Mouse (Mus musculus): ENCODE measurements around the gene Apol11a.
"Not testable (repeated sequence)": the region's sequence is repeated elsewhere in the genome, so short reads cannot be mapped to it uniquely, and the experiment has no call there.

Gene Apol11a

DNA sequence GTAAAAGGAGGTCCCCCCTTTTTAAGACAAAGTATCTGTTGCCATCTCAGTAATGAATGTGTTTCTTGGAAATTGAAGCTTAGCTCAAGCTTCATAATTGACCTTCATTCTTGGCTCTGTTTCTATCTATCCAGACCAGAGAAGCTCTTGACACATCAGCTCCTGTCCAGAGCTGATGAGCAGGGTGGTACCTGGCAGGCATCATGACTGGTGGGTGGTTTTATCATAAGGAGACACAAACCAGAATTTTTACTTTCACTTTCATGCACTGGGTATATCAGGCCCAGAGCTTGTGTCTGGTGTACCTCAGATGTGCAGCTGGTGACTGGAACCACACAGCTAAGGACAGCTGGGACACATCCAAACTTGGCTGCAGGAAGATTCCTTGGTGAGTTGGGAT lies at the start of gene Apol11a:
TSS of gene Apol11a (plus strand) at position 306 of the 400 bp plus-strand sequence.
- not testable (repeated sequence) for DNase-seq (ENCODE audit: low spot score)

DNA sequence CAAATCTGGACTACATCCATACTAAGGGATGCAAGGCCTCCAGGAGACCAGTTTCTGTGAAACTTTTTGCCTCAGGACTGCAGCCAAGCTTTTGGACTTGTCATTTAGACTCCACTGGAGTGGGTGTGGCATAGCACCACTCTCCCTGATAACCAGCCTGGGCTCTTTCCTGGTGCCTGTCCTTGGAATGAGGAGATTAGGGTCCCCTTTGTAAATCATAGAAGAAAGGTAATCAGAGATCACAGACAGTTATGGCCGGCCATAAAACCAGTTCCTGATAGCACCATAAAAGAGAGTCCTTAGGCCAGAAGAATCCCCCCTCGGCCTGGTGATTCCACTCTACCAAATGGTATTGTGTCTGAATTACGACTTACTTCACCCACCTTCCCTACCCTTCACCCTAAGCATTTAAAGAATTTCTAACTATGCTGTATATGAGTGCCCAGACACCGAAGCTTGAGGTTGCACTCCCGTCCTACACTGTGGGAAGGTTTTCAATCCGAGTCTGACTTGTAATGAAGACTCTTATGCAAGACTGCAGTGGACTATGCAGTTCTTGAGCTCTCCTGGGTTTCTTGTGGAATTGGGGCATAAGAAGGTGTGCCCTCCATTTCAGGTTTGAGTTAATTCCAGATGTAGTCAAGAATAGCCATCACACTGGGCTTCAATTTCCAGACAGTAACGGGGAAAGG lies 33.2 kb upstream of the Apol11a start:
- not testable (repeated sequence) for DNase-seq (ENCODE audit: low spot score)

DNA sequence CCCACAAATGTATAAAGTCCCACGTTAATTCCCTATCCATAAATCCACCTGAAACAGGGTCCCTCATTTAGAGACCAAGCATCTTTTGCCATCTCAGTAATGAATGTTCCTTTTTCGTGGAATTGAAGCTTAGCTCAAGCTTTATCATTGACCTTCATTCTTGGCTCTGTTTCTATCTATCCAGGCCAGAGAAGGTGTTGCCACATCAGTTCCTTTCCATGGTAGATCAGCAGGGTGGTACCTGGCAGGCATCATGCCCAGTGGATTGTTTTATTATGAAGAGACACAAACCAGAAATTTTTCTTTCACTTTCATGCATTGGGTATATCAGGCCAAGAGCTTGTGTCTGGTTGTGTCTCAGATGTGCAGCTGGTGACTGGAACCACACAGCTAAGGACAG lies 31.4 kb upstream of the Apol11a start, which contains the start of gene Apol10a:
TSS of gene Apol10a (plus strand) at position 355 of the 400 bp plus-strand sequence.
- DNase-seq (ENCODE audit: low spot score): not testable (repeated sequence)

DNA sequence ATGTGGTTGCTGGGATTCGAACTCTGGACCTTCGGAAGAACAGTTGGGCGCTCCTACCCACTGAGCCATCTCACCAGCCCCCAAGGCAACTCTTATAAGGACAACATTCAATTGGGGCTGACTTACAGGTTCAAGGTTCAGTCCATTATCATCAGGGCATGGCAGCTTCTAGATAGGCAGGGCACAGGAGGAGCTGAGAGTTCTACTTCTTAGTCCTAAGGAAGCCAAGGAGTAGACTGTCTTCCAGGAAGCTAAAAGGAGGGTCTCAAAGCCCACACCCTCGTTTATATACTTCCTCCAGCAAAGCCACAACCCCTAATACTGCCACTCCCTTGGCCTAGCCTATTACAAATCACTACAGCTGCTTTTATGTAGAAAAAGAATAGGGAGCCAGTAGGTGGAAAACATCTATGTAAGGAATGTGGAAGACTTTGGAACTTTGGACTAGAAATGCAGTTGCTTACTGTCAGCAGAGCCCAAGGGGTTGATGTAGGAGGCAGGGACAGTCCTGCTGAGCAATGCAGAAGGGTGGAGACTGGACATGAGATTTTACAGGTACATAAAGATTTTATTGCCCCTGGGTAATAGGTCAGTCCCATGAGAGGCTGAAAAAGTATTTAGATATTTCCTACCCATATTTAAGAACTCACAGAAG lies 25.8 kb upstream of the Apol11a start:
- DNase-seq (ENCODE audit: low spot score): no peak

DNA sequence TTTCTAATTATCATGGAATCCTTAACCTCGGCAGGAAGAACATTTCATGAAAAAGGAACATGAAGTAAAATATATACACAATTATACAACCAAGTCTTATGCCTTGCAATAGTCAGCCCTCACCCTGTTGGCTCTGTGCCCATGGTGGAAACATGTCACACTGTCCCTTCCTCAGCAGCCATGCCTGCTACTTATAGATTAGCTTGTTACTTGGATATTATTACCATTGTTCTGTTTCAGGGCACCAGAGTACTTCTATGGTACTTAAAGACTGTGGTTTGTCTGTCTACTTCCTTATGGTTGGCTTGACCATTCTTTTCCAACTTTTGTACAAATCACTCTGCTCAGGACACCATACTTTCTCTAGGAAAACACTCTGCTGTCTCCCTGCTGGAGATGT lies 14.9 kb upstream of the Apol11a start:
- DNase-seq (ENCODE audit: low spot score): not testable (repeated sequence)

- not testable (repeated sequence) for DNase-seq (ENCODE audit: low spot score)
Measured at GRCm38 (mm10) chr15:77494694-77495093, 13.4 kb upstream of the Apol11a start.

DNA sequence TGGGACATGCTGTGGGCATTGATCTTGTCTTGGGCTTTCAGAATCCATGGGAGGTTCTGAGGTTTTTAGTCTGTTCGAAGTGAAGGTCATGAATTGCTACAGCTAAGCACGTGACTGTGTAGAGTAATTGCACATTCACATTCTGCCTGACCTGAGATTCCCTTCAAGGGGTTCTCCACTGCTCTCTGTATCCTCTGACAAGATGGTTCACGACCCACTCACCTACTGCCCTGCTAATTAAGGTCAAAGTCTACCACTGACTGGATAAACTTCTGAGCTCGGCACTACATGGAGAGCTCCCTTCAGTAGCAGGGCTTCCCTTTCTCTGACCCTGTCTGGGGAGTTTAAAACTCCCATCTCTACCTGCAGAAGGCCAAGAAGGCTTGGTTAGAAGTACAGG lies 12.5 kb downstream of the Apol11a start:
- not testable (repeated sequence) for DNase-seq (ENCODE audit: low spot score)

DNA sequence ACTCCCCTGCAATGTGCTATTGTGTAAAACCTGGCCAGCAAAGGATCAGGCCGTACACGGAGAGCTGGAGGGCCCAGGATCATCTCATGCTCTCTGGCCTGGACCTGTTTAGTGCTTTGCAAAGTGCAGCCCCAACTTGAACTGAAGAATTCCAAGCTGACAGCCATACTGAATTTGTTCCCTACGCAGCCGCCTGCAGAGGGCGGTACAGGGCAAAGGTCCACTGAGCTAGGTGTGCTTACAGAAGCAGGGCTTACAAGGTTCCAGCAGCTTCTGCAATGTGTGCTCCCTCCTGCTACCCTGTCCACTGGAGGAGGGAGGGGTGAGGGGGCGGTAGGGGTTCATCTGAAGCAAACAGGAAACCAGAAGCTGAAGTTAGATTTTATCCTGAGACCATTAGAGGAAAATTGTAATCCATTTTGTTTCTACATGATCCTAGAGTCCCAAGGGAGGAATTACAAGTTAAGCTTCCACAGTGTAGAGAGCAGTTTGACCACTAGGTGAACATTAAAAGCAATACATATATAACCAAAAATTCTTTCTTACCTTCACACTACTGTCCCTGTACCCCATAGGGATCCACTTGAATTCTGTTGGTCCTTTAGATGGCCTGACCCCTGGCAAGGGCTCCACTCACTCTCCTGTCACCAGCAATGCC lies 15.2 kb downstream of the Apol11a start:
- DNase-seq (ENCODE audit: low spot score): not testable (repeated sequence)

DNA sequence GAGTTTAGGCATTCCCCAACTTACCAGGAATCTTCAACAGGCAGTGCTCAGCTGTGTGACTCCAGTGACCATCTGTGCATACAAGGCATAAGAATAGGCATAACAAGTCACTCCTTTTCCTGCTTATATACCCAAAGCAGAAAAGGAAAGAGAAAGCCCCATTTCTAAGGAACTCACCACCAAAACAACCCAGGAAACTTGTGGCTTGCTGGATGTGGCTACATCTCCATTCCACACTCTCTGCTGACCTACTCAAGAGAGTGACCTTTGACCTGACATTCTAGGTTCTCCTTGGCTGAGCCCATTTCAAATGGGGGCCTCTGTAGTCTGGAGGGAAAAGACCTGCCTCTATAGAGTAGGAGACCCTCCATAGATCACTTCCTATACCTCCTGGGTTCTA lies 25.1 kb downstream of the Apol11a start, which contains the start of gene Apol7c:
TSS of gene Apol7c (minus strand) at position 101 of the 400 bp plus-strand sequence.
- no peak for DNase-seq (ENCODE audit: low spot score)

DNA sequence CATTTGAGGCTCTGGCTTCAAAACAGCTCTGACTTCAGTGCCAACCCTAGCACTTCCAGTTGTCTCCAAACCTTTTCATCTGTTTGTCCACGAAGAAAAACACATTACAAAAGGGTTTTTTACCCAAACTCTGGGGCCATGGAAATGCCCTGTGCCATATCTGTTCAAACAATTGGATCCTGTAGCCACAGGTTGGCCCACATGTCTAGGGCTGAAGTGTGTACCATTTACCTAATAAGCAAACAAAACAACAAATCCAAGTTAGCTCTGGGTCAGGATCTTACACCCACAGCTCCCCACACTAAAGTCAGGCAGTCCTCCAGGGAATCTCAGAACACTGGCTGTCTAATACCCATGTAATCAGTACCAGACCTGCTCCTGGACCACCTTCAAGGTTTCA lies 31.1 kb downstream of the Apol11a start:
- DNase-seq (ENCODE audit: low spot score): not testable (repeated sequence)

- DNase-seq (ENCODE audit: low spot score): no peak
Measured at GRCm38 (mm10) chr15:77561792-77562191, 53.7 kb downstream of the Apol11a start, which contains the start of gene 1700025B11Rik. 1700025B11Rik (minus strand) TSS chr15:77561892.

- DNase-seq (ENCODE audit: low spot score): no peak
Measured at GRCm38 (mm10) chr15:77563219-77563618, 55.1 kb downstream of the Apol11a start.
